Mouse (Mus musculus): ENCODE results near the gene Magi2. TPM values are rescaled to one million over a fixed set of nuclear protein-coding genes. Genes with fewer than 3 reads are reported as not detected.

Magi2 gene
- polyA plus RNA-seq, 1 experiment from 2014 or later = 37.7 TPM

DNA sequence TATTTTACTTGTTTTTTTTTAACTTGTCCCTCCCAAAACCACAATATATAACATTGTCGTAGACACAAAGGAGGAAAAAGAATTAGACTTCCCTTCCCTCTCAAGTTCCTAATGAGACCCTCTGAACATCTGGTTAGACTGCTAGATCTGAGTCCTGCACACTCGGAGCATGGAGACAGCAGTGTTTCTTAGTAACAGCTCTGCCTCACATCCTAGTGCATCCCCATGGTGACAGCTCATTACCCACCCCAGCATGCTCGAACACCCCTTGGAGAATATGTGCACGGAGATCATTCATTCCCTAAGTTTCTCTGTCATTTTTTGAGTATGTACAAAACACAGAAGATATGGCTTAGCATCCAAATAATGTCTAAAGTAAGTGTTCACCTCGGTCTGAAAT is 1317.5 kb downstream of the Magi2 start:
- ATAC-seq = no peak; the same call in 1 of the 2 replicates

DNA sequence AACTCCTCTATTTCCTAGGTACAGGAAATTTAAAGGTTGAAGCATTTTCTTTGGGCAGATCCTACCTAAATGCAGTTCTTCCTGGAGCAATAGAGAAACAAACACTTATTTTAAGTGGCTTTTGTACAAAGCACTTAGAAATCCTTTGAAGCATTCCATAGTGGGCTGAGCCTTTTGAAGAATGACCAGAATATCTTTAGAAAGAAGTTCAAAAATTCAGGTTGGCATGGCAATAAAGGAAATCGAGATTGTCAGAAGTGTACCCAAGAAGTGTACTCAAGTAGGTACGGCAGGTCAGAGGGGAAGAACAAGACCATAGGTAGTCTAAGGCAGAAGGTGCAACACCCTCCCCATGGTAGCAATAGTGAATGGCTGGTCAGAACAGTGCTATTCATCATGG is 1332.5 kb downstream of the Magi2 start:
- H3K4me3 ChIP-seq (replicated peaks; ENCODE audit: low read length) = no peak overlapping the region
- no peak overlapping the region for H3K27ac ChIP-seq (ENCODE audit: low read length)
- H3K27me3 ChIP-seq (replicated peaks; ENCODE audit: control insufficient read depth, insufficient read depth, low read length) = no peaks in the 10 kb centered on the region
- WGBS = 70% methylated on average over 2 of the region's 2 CpGs
- H3K36me3 ChIP-seq (ENCODE audit: control insufficient read depth, insufficient read depth) = no peaks in the 10 kb centered on the region
- no peak overlapping the region for H3K4me2 ChIP-seq (ENCODE audit: low read length)
- no peaks in the 10 kb centered on the region for H3K4me1 ChIP-seq (replicated peaks; ENCODE audit: control insufficient read depth, insufficient read depth, low read length)
- H3K9ac ChIP-seq (replicated peaks; ENCODE audit: low read depth, low read length) = no peak overlapping the region
- no peak for ATAC-seq
- H3K9me3 ChIP-seq (ENCODE audit: control insufficient read depth, low read length) = no peaks in the 10 kb centered on the region

More for the DNA sequence above, 1317.5 kb downstream of the Magi2 start:
- H3K9me3 ChIP-seq (ENCODE audit: control insufficient read depth, low read length) = no peaks in the 10 kb centered on the region
- H3K4me1 ChIP-seq (replicated peaks; ENCODE audit: control insufficient read depth, insufficient read depth, low read length) = no peaks in the 10 kb centered on the region
- 39% methylated on average over 5 of the region's 5 CpGs for WGBS
- H3K27me3 ChIP-seq (replicated peaks; ENCODE audit: control insufficient read depth, insufficient read depth, low read length) = no peaks in the 10 kb centered on the region
- no peak overlapping the region for H3K27ac ChIP-seq (ENCODE audit: low read length)
- H3K4me2 ChIP-seq (ENCODE audit: low read length) = no peak overlapping the region
- no peak overlapping the region for H3K9ac ChIP-seq (replicated peaks; ENCODE audit: low read depth, low read length)
- H3K4me3 ChIP-seq (replicated peaks; ENCODE audit: low read length) = no peak overlapping the region
- no peaks in the 10 kb centered on the region for H3K36me3 ChIP-seq (ENCODE audit: control insufficient read depth, insufficient read depth)

DNA sequence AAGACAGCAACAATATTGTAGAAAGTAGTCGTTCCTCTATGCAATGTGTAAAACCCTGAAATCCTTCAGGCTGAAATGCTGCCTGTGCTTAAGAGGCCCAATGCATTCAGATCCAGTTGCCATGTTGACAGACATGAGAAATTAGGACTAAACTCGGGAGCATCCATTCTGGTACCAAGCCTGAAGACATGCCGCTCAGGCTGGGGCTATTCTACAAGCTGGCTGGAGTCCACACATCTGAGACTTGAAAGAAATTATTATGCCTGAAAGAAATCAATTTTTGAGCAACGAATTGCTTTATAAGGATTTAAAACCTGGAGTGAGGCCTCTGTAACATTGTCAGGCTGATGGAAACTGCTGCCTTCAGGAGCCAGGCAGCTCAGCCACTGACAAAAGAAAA is 1333.0 kb downstream of the Magi2 start:
- no peak overlapping the region for H3K4me2 ChIP-seq (ENCODE audit: low read length)
- ATAC-seq = no peak
- H3K9me3 ChIP-seq (ENCODE audit: control insufficient read depth, low read length) = no peaks in the 10 kb centered on the region
- no peaks in the 10 kb centered on the region for H3K4me1 ChIP-seq (replicated peaks; ENCODE audit: control insufficient read depth, insufficient read depth, low read length)
- H3K9ac ChIP-seq (replicated peaks; ENCODE audit: low read depth, low read length) = no peak overlapping the region
- WGBS = 44% methylated on average over 4 of the region's 4 CpGs
- H3K27ac ChIP-seq (ENCODE audit: low read length) = no peak overlapping the region
- no peaks in the 10 kb centered on the region for H3K27me3 ChIP-seq (replicated peaks; ENCODE audit: control insufficient read depth, insufficient read depth, low read length)
- no peaks in the 10 kb centered on the region for H3K36me3 ChIP-seq (ENCODE audit: control insufficient read depth, insufficient read depth)
- H3K4me3 ChIP-seq (replicated peaks; ENCODE audit: low read length) = no peak overlapping the region

DNA sequence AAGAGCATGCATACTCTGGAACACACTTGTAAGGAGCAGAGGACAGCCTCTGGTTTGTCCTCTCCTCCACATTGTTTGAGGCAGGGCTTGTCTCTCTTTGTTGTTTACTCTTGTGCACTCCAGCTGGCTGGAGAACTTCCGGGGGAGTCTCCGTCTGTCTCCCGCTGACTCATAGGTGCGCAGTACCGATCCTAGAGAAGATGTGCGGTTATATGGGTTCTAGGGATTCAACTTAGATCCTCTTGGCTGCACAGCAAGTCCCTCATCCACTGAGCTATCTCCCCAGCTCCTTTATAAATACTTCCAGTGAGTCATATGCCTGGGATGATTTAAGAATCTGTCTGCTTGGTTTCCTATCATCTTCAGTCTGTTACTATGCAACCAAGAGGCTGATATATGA is 1341.6 kb downstream of the Magi2 start:
- no peak for ATAC-seq
- Histone ChIP-seq H3K9me3 (ENCODE audit: control insufficient read depth, low read length) (no peaks in the 10 kb centered on the region), H3K4me1 (replicated peaks; ENCODE audit: control insufficient read depth, insufficient read depth, low read length) (no peaks in the 10 kb centered on the region), H3K36me3 (ENCODE audit: control insufficient read depth, insufficient read depth) (peaks cover 3% of the 10 kb centered on the region), H3K9ac (replicated peaks; ENCODE audit: low read depth, low read length) (no peak overlapping the region), H3K27ac (ENCODE audit: low read length) (no peak overlapping the region), H3K27me3 (replicated peaks; ENCODE audit: control insufficient read depth, insufficient read depth, low read length) (no peaks in the 10 kb centered on the region), H3K4me3 (replicated peaks; ENCODE audit: low read length) (no peak overlapping the region), H3K4me2 (ENCODE audit: low read length) (no peak overlapping the region)
- WGBS = 91% methylated on average over 6 of the region's 6 CpGs

DNA sequence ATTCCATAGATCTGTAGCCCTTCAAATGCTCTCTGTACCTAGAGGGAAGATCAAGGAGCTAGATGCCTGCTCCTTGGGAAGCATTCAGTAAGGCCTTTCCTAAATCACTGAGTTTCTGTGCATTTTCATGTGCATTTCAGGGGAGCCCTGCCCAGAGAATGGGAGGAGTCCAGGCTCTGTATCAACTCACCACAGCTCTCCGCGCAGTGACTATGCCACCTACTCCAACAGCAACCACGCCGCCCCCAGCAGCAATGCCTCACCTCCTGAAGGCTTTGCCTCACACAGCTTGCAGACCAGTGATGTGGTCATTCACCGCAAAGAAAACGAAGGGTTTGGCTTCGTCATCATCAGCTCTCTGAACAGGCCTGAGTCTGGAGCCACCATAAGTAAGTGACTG is 1342.1 kb downstream of the Magi2 start:
- 94% methylated on average over 7 of the region's 7 CpGs for whole genome bisulfite sequencing
- peaks cover 3% of the 10 kb centered on the region for H3K36me3 ChIP-seq (ENCODE audit: control insufficient read depth, insufficient read depth)
- H3K4me3 ChIP-seq (replicated peaks; ENCODE audit: low read length) = no peak overlapping the region
- H3K4me2 ChIP-seq (ENCODE audit: low read length) = no peak overlapping the region
- no peak overlapping the region for H3K27ac ChIP-seq (ENCODE audit: low read length)
- H3K9me3 ChIP-seq (ENCODE audit: control insufficient read depth, low read length) = no peaks in the 10 kb centered on the region
- no peak overlapping the region for H3K9ac ChIP-seq (replicated peaks; ENCODE audit: low read depth, low read length)
- no peaks in the 10 kb centered on the region for H3K4me1 ChIP-seq (replicated peaks; ENCODE audit: control insufficient read depth, insufficient read depth, low read length)
- no peak for ATAC-seq
- no peaks in the 10 kb centered on the region for H3K27me3 ChIP-seq (replicated peaks; ENCODE audit: control insufficient read depth, insufficient read depth, low read length)

DNA sequence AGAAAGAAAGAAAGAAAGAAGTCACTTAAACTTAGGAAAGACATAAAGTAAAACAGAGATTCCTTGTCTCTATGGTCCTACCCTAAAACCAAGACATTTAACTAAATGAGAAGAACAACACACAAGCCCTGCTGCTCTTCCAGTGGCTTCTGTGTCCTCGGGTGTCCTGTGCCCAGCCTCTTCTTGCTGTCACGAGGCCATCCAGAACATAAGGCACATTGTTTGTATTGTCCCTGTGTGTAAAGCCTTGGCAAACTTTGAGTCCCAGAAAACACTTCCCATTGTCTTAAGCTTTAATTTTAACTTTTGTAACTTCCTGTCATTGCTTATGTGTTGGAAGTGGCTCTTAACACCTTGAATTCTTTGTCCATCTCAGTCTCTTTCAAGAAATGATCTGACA is 1348.0 kb downstream of the Magi2 start:
- H3K4me2 ChIP-seq (ENCODE audit: low read length) = no peak overlapping the region
- H3K9ac ChIP-seq (replicated peaks; ENCODE audit: low read depth, low read length) = no peak overlapping the region
- no peaks in the 10 kb centered on the region for H3K4me1 ChIP-seq (replicated peaks; ENCODE audit: control insufficient read depth, insufficient read depth, low read length)
- H3K9me3 ChIP-seq (ENCODE audit: control insufficient read depth, low read length) = no peaks in the 10 kb centered on the region
- no peaks in the 10 kb centered on the region for H3K27me3 ChIP-seq (replicated peaks; ENCODE audit: control insufficient read depth, insufficient read depth, low read length)
- H3K4me3 ChIP-seq (replicated peaks; ENCODE audit: low read length) = no peak overlapping the region
- H3K36me3 ChIP-seq (ENCODE audit: control insufficient read depth, insufficient read depth) = no peaks in the 10 kb centered on the region; the same call in 1 of the 2 replicates
- 68% methylated on average over 2 of the region's 2 CpGs for WGBS
- no peak overlapping the region for H3K27ac ChIP-seq (ENCODE audit: low read length)
- no peak for ATAC-seq

DNA sequence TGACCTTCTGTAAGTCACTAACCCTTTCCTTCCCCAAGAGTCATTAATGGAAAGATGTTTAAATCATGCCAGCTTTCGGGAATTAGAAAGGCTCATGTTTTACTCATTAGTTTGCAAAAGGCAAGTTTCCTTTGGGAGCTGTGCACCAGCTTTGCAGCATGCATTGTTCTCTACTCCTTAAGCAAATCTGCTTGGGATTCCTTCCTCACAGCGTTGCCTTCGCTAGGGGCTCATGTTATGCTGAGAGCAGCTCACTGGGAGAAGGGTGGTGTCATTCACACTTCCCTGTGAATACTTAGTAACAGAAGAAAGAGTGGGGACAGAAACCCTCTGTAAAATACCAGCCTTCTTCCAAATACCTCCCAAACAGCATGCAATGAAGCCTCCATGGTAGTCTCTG is 1349.0 kb downstream of the Magi2 start:
- ATAC-seq = no peak
- H3K27me3 ChIP-seq (replicated peaks; ENCODE audit: control insufficient read depth, insufficient read depth, low read length) = no peaks in the 10 kb centered on the region
- no peak overlapping the region for H3K27ac ChIP-seq (ENCODE audit: low read length)
- H3K36me3 ChIP-seq (ENCODE audit: control insufficient read depth, insufficient read depth) = no peaks in the 10 kb centered on the region; the same call in 1 of the 2 replicates
- no peak overlapping the region for H3K4me2 ChIP-seq (ENCODE audit: low read length)
- H3K4me3 ChIP-seq (replicated peaks; ENCODE audit: low read length) = no peak overlapping the region
- H3K9ac ChIP-seq (replicated peaks; ENCODE audit: low read depth, low read length) = no peak overlapping the region
- H3K9me3 ChIP-seq (ENCODE audit: control insufficient read depth, low read length) = no peaks in the 10 kb centered on the region
- 14% methylated on average over 3 of the region's 3 CpGs for WGBS
- no peaks in the 10 kb centered on the region for H3K4me1 ChIP-seq (replicated peaks; ENCODE audit: control insufficient read depth, insufficient read depth, low read length)

DNA sequence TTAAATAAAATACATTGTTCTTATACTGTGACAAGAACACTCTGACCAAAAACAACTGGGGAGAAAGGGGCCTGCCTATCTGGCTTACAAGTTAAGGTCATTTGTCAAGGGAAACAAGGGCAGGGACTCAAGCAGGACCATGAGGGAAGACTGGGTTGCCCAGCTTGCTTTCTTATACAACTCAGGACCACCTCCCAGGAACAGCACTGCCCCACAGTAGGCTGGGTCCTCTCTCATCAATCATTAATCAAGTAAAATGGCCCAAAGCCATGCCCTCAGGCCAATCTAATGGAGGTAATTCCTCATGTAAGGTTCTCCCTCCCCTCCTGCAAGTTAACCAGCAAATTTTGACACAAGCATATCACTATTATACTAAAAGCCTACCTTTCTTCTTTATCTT is 1349.4 kb downstream of the Magi2 start:
- Histone ChIP-seq H3K4me1 (replicated peaks; ENCODE audit: control insufficient read depth, insufficient read depth, low read length) (no peaks in the 10 kb centered on the region), H3K27me3 (replicated peaks; ENCODE audit: control insufficient read depth, insufficient read depth, low read length) (no peaks in the 10 kb centered on the region), H3K4me3 (replicated peaks; ENCODE audit: low read length) (no peak overlapping the region), H3K9me3 (ENCODE audit: control insufficient read depth, low read length) (no peaks in the 10 kb centered on the region), H3K27ac (ENCODE audit: low read length) (no peak overlapping the region), H3K36me3 (ENCODE audit: control insufficient read depth, insufficient read depth) (no peaks in the 10 kb centered on the region; the same call in 1 of the 2 replicates), H3K4me2 (ENCODE audit: low read length) (no peak overlapping the region), H3K9ac (replicated peaks; ENCODE audit: low read depth, low read length) (no peak overlapping the region)
- ATAC-seq = no peak

DNA sequence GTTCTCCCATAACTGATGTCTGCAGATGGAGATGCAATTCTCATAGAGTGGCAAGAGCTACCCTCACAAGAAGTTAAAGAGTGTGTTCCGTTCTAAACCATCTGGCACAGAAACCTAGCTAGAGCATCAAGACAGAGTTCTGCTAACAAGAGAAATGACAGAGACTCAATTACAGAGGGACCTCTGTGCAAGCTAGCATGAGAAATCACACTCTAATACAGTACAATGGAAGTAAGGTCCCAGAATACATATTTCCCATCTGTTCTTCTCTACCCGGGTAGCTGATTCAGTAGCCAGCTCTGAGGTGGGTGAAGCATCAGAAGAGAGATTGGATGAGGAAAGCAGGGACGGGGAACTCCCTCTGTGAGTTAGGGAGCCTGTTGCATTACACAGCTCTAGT is 1351.8 kb downstream of the Magi2 start:
- WGBS = 92% methylated on average over 3 of the region's 3 CpGs
- H3K4me1 ChIP-seq (replicated peaks; ENCODE audit: control insufficient read depth, insufficient read depth, low read length) = peaks cover 8% of the 10 kb centered on the region; the same call in 1 of the 2 replicates
- H3K36me3 ChIP-seq (ENCODE audit: control insufficient read depth, insufficient read depth) = no peaks in the 10 kb centered on the region; the same call in 1 of the 2 replicates
- no peaks in the 10 kb centered on the region for H3K9me3 ChIP-seq (ENCODE audit: control insufficient read depth, low read length)
- no peak overlapping the region for H3K9ac ChIP-seq (replicated peaks; ENCODE audit: low read depth, low read length)
- H3K4me2 ChIP-seq (ENCODE audit: low read length) = no peak overlapping the region
- H3K27me3 ChIP-seq (replicated peaks; ENCODE audit: control insufficient read depth, insufficient read depth, low read length) = no peaks in the 10 kb centered on the region
- H3K27ac ChIP-seq (ENCODE audit: low read length) = no peak overlapping the region
- no peak for ATAC-seq
- no peak overlapping the region for H3K4me3 ChIP-seq (replicated peaks; ENCODE audit: low read length)

DNA sequence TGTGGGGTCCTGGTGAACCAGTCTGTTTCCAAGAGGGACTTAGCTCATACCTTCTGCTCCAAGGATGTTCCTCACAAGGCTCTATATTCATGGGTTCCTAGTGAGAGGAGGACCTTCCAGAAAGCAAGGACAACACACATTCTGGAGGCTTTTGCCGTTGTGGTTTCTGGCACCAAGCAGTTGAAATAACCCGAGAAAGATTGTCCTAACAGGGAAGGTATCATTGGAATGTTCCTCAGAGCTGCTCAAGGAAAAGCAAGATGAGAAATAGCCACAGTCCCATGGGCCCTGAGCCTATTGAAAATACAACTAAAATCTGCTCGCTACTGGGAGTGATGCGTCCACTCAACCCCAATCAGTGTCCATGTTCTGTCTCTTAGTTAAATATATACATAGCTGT is 1353.8 kb downstream of the Magi2 start:
- no peaks in the 10 kb centered on the region for H3K27me3 ChIP-seq (replicated peaks; ENCODE audit: control insufficient read depth, insufficient read depth, low read length)
- 98% methylated on average over 4 of the region's 4 CpGs for WGBS
- no peak overlapping the region for H3K4me2 ChIP-seq (ENCODE audit: low read length)

More for the DNA sequence above, 1353.8 kb downstream of the Magi2 start:
- Histone ChIP-seq H3K4me1 (replicated peaks; ENCODE audit: control insufficient read depth, insufficient read depth, low read length) (peaks cover 13% of the 10 kb centered on the region; the same call in 1 of the 2 replicates), H3K27ac (ENCODE audit: low read length) (no peak overlapping the region), H3K36me3 (ENCODE audit: control insufficient read depth, insufficient read depth) (no peaks in the 10 kb centered on the region; the same call in 1 of the 2 replicates), H3K4me3 (replicated peaks; ENCODE audit: low read length) (no peak overlapping the region), H3K9me3 (ENCODE audit: control insufficient read depth, low read length) (no peaks in the 10 kb centered on the region), H3K9ac (replicated peaks; ENCODE audit: low read depth, low read length) (no peak overlapping the region)
- ATAC-seq = no peak
